Mouse (Mus musculus) stomach, embryonic 14.5 days (tissue): ENCODE data around the gene AI464131. TPM values are rescaled to one million over a fixed set of nuclear protein-coding genes. Genes with fewer than 3 reads are reported as not detected.

Experiments used
- ATAC-seq: fragments of 200-750 bp; cut with Nextera tagmentation; 2 replicates; pipeline ENCODE4 v1.8.0; 2017; ENCODE audit warnings: low read depth, moderate TSS enrichment; ENCODE audit not compliant: insufficient number of reproducible peaks, insufficient read depth, low FRiP score
- H3K27ac ChIP-seq: fragments of 300-500 bp; sonication (generic); 2 replicates; pipeline ENCODE4 v1.5.1; 2014; ENCODE audit warnings: mild to moderate bottlenecking, low read length, moderate library complexity, mixed read lengths
- H3K27me3 ChIP-seq: fragments of 300-500 bp; sonication (generic); 2 replicates; pipeline ENCODE4 v1.6.1; 2014; ENCODE audit warnings: low read length, control low read depth, mixed read lengths; ENCODE audit not compliant: control insufficient read depth, insufficient read depth
- H3K36me3 ChIP-seq: fragments of 300-500 bp; sonication (generic); 2 replicates; pipeline ENCODE4 v1.6.1; 2014; ENCODE audit warnings: mild to moderate bottlenecking, control low read depth, low read length, moderate library complexity, mixed read lengths; ENCODE audit not compliant: control insufficient read depth, insufficient read depth
- H3K4me1 ChIP-seq: fragments of 300-500 bp; sonication (generic); 2 replicates; pipeline ENCODE4 v1.6.1; 2014; ENCODE audit warnings: low read length, control low read depth, mixed read lengths; ENCODE audit not compliant: control insufficient read depth, insufficient read depth
- H3K4me2 ChIP-seq: fragments of 300-500 bp; sonication (generic); replicated peaks from 2 replicates; pipeline ENCODE4 v1.6.1; 2014; ENCODE audit warnings: low read depth, low read length, control low read depth
- H3K4me3 ChIP-seq: fragments of 300-500 bp; sonication (generic); 2 replicates; pipeline ENCODE4 v1.5.1; 2014; ENCODE audit warnings: low read depth, low read length, control low read depth
- H3K9ac ChIP-seq: fragments of 300-500 bp; sonication (generic); replicated peaks from 2 replicates; pipeline ENCODE4 v1.6.1; 2014; ENCODE audit warnings: low read depth, mild to moderate bottlenecking, control low read depth, low read length, moderate library complexity, mixed read lengths
- H3K9me3 ChIP-seq: fragments of 300-500 bp; sonication (generic); 2 replicates; pipeline ENCODE4 v1.6.1; 2016; ENCODE audit warnings: low read depth, low read length, control low read depth; ENCODE audit not compliant: control insufficient read depth
- whole genome bisulfite sequencing: fragments of 180-500 bp; shearing (Covaris S2); extraction: QIAGEN DNeasy Blood & Tissue Kit; methylation state at CpG from one replicate; pipeline ENCODE4 v1.1.7; 2014; 5-methylcytosine and 5-hydroxymethylcytosine counted together
- polyA plus RNA-seq: library from polyadenylated mRNA; unstranded; fragments of >200 nt; fragmentation: Nextera tagmentation; extraction: Ambion mirVana; gene quantifications from 2 replicates; pipeline ENCODE4 v1.2.1, GENCODE M21; 2014

Gene AI464131
- polyA plus RNA-seq, 1 experiment from 2014 or later = 4.8 TPM

DNA sequence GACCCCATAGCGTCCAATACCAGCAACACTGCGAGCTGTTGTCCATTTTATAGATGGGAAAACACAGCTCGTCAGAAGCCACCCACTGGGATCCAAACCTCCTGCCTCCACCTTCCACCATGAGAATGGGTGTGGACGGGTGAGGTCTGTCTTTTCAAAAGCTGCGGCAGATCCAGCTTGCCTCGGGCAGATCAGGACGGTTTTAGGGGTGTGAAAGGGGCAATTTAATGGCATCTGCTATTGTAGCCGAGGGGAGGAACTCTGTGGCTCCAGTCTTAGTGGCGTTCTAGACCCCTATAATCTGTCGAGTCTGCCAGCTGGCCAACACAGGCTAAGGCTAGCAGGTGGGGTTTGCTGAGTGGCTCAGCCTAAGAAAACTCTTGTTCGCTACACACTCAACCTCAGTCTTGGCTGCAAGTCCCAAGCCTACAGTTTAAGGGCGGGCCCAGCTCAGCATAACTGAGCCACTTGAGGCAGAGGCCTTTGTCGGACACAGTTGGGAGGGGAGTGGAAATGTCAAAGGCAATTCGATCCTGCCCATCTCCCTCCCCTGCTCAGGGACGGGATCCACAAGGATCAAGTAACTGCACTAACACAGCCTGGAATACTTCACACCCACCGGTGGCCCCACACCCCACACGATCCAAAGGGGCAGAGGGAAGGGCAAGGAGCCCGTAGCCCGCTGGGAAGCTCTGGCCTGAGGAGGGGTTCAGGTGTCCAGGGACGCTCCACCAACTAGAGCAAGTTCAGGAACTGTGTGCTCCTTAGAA, 520 bp downstream of the AI464131 start:
- Histone ChIP-seq H3K9ac (no peak overlapping the region; the same call in 1 of the 2 replicates), H3K27ac (no peak overlapping the region), H3K4me2 (peak overlapping the region; percentile 82), H3K36me3 (no peaks in the 10 kb centered on the region), H3K27me3 (peaks cover 39% of the 10 kb centered on the region), H3K9me3 (no peaks in the 10 kb centered on the region), H3K4me1 (peaks cover 26% of the 10 kb centered on the region), H3K4me3 (peak overlapping the region; percentile 35)
- WGBS = 18% methylated on average over 20 of the region's 20 CpGs
- peak; percentile 24; the same call in 1 of the 2 replicates for ATAC-seq

DNA sequence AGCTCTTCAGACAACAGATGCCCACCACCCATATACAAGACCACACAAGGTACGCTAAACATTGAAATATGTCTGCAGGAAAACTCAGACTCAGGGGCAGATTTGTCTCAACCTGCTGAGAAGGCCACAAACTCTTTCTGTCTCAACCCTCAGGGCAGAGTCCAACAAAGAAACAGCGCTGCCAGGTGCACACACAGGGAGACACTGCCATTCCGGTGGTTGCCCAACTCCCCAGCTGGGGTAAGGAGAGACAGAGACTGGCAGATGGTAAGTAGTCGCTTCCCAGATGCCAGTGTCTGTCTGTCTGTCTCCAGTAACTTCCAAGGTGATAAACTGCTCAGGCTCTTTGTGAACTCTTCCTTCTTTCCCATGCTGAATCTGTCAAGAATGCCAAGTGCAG, 2.1 kb downstream of the AI464131 start:
- no peak for ATAC-seq
- Histone ChIP-seq H3K9me3 (no peaks in the 10 kb centered on the region), H3K27ac (no peak overlapping the region), H3K4me3 (no peak overlapping the region), H3K36me3 (no peaks in the 10 kb centered on the region), H3K4me1 (peaks cover 22% of the 10 kb centered on the region; the same call in 1 of the 2 replicates), H3K4me2 (no peak overlapping the region), H3K9ac (no peak overlapping the region; the same call in 1 of the 2 replicates), H3K27me3 (peaks cover 48% of the 10 kb centered on the region)
- 84% methylated on average over 4 of the region's 4 CpGs for WGBS

DNA sequence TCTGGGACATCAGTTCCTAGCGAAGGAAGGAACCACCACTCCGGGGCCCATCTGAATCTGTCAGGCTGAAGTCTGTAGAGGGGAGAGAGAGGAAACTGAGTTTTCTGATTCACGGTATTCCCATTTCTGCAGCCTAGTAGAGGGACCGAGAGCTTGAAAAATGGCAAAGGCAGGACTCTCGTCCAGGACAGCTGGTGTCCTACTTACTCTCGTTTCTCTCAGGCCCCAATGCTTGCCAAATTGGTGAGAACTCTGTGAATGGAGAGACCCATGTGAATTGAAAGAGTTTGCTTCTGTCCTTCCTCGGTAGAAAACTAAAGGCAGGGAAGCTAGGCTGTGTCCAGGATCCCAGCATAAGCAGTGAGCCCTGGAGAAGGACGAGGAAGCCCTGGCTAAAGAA, 3.3 kb downstream of the AI464131 start:
- no peak overlapping the region for H3K27ac ChIP-seq
- 67% methylated on average over 8 of the region's 8 CpGs for WGBS
- ATAC-seq = no peak
- H3K9me3 ChIP-seq = no peaks in the 10 kb centered on the region
- H3K4me2 ChIP-seq = no peak overlapping the region
- no peak overlapping the region for H3K9ac ChIP-seq
- H3K36me3 ChIP-seq = no peaks in the 10 kb centered on the region
- H3K4me3 ChIP-seq = no peak overlapping the region
- peaks cover 48% of the 10 kb centered on the region for H3K27me3 ChIP-seq
- H3K4me1 ChIP-seq = peaks cover 22% of the 10 kb centered on the region; the same call in 1 of the 2 replicates

DNA sequence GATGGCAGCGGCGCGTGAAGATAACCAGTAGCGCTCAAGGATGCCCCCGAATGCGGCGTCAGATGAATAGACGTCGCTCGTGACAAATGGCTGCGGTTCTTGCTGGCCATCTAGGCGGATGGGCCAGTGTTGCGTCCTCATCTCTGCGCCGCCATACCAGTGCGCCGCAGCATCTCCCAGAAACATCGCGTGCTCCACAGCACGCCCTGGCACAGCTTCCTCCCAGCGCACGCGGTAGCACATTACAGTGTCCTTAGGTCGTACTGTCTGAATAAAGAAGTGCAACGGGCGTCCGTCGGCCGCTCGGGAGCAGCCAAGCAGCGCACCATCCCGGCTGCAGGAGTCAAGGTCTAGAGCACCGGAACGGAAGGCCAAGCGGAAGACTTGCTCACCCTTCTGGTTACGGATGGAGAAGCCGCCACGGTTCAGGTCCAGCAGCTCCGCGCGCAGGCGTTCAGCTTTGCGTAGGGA, 3.9 kb downstream of the AI464131 start:
- Histone ChIP-seq H3K9ac (no peak overlapping the region), H3K36me3 (no peaks in the 10 kb centered on the region), H3K27ac (no peak overlapping the region), H3K4me3 (peak overlapping the region; percentile 29), H3K27me3 (peaks cover 48% of the 10 kb centered on the region), H3K4me1 (peaks cover 22% of the 10 kb centered on the region; the same call in 1 of the 2 replicates), H3K9me3 (no peaks in the 10 kb centered on the region), H3K4me2 (peak overlapping the region; percentile 45)
- no peak for ATAC-seq
- 6% methylated on average over 43 of the region's 43 CpGs for WGBS

DNA sequence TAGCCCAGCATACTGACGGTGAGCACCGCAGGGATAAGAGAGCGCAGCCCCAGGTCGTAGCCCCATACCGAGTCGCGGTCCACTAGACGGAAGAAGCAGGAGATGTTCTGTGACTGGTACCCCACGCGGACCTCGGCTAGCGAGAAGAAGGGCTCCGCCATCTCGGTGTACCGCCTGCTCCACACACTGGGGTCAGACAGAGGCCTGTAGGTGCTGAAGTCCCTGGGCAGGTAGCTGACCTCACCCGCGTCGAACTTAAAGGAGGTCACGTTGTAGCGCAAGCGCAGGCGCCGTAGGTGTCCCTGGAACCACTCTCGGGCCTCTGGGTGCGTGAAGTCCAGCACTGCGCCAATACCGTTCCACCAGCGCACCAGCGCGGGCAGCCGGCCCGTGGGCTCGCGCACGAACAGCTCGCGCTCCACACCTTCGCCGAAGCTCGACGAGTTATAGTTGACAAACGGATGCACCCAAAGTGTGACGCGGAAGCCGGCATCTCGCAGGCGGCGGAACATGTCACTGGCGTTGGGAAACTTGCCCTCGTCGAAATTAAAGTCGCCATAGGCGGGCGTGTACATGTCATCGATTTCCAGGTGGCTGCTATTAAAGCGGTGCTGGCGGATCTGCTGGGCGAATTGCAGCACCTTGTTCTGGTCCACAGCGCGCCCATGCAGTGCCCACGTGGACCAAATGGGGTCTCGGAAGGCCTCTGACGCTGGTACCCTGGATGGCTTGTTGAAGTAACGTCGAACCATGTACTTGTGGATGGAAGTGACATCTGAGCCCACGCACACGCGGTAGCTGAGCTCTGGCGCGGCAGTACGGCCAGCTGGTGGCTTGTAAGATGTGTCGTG, 4.7 kb downstream of the AI464131 start:
- Histone ChIP-seq H3K4me2 (peak overlapping the region; percentile 45), H3K4me3 (peak overlapping the region; percentile 29), H3K9ac (no peak overlapping the region), H3K27me3 (peaks cover 48% of the 10 kb centered on the region), H3K36me3 (no peaks in the 10 kb centered on the region), H3K4me1 (peaks cover 22% of the 10 kb centered on the region; the same call in 1 of the 2 replicates), H3K9me3 (no peaks in the 10 kb centered on the region), H3K27ac (no peak overlapping the region)
- ATAC-seq = no peak
- 7% methylated on average over 72 of the region's 72 CpGs for WGBS

DNA sequence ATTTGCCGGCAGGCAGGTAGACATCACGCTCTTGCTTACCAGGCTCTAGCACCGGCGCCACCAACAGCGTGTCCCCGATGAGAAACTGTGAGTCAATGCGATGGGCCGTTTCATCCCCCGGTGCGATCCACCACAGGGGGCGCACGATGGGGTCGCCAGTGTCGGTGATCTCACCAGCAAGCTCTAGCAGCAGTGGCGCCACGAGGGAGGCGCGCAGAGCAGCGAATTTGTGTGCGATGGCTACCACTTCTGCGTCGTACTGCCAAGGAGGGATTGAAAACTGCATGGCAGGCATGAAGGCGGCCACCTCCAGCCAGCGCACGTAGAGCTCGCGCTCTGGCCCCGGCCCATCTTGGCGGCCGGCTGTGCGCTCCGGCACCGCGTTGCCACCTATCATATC, 5.3 kb downstream of the AI464131 start:
- peak overlapping the region; percentile 45 for H3K4me2 ChIP-seq
- H3K4me3 ChIP-seq = peak overlapping the region; percentile 29
- no peak overlapping the region for H3K27ac ChIP-seq
- peaks cover 20% of the 10 kb centered on the region; the same call in 1 of the 2 replicates for H3K4me1 ChIP-seq
- no peaks in the 10 kb centered on the region for H3K9me3 ChIP-seq
- H3K36me3 ChIP-seq = no peaks in the 10 kb centered on the region
- H3K9ac ChIP-seq = no peak overlapping the region
- ATAC-seq = no peak
- 5% methylated on average over 34 of the region's 34 CpGs for WGBS
- H3K27me3 ChIP-seq = peaks cover 48% of the 10 kb centered on the region

DNA sequence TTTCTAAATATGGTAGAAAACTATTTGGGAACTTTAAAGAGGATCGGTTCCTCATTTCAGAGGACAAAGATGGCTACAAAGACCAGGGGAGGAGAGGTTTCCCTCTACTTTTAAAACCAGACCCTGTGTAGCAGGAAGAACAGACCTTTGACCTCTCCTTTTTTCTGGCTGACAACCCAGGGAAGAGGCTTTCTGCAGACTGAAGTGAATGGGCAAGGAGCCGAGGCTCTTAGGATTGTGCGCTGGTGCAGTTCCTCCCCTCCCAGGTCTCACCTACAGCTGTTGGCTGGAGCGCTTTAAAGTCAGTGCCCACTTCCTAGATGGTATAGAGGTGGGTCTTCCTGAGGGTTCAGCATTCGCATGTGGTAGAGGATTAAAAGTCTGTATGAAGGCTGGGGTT, 5.8 kb downstream of the AI464131 start:
- no peak for ATAC-seq
- Histone ChIP-seq H3K4me1 (peaks cover 16% of the 10 kb centered on the region; the same call in 1 of the 2 replicates), H3K4me3 (no peak overlapping the region), H3K9ac (no peak overlapping the region), H3K9me3 (no peaks in the 10 kb centered on the region), H3K27me3 (peaks cover 48% of the 10 kb centered on the region), H3K27ac (no peak overlapping the region), H3K4me2 (no peak overlapping the region), H3K36me3 (no peaks in the 10 kb centered on the region)
- 54% methylated on average over 5 of the region's 5 CpGs for WGBS

DNA sequence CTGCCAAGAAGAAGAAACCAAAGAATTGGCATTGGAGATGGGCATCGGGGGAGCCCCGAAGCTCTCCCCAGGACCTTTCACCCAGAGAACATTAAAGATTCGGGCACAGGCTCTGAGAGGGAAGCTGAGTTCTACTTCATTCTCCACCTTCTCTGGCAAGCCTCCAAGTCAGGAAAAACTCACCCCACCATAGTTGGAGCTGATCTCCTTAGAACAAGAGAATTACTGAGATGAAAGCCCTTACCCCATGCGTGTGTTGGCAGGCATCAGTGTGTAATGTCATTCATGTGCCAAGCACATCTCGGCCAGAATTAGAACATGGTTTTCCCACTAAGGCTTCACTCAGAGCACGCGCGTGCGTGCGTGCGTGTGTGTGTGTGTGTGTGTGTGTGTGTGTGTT, 7.0 kb downstream of the AI464131 start:
- Histone ChIP-seq H3K27ac (no peak overlapping the region), H3K27me3 (peaks cover 44% of the 10 kb centered on the region), H3K36me3 (no peaks in the 10 kb centered on the region), H3K9me3 (no peaks in the 10 kb centered on the region), H3K4me1 (peaks cover 14% of the 10 kb centered on the region; the same call in 1 of the 2 replicates), H3K9ac (no peak overlapping the region), H3K4me2 (no peak overlapping the region), H3K4me3 (no peak overlapping the region)
- no peak for ATAC-seq
- 90% methylated on average over 11 of the region's 11 CpGs for WGBS
